Mouse (Mus musculus): Measurements from ENCODE around the gene Slc25a25. TPM values are rescaled to one million over a fixed set of nuclear protein-coding genes. Genes with fewer than 3 reads are reported as not detected.
"Not testable (repeated sequence)": the region's sequence is repeated elsewhere in the genome, so short reads cannot be mapped to it uniquely, and the experiment has no call there.

Slc25a25 gene
- 40.0 TPM in 2 replicates for polyA plus RNA-seq (2016; fragmentation: Nextera tagmentation; extraction: Ambion mirVana)

DNA sequence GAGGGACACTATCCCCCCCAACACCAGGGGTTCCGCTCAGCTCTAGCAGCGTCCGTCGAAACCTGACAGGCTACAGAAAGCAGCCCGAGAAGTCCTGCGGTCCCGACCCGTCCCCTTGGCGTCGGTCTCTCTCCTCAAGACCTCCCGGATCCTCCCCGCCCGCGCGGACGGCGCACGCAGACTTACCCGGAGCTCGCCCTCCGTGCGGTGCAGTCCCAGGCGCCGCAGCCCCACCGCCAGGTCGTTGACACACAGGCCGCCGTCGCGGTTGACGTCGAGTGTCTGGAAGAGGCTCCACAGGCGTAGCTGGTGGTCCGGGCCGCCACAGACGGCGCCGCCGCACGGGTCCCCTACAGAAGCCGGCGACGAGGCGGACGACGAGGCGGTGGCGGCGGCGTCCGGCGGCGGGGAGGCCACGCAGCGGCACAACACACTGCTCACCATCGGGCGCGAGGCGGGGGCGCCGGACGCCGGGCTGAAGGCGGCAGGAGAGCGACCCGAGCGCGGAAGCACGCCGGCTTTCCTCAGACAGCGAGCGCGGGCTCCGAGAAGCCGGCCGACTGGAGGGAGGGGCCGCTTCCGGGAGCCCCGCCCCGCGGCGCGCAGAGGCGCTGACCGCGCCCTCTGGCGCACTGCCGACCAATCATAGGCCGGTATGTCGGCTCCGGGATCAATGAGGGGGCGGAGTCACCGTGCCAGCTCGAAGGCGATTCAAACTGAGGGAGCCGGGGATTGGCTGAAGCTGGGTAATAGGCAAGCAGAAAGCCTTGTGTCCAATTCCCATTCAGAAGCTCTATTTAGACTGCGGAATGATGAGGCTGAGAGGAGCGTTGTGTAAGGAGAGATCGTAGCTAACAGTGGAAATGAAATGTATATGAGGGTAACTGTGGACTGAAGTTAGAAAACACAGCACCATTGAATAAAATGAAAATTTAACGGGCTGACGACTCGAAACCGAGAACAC, at the start of gene Slc25a25:
Slc25a25 (minus strand) TSS at position 565 of the 964 bp plus-strand sequence.
- H3K9me3 ChIP-seq: no peaks in the 10 kb centered on the region
- ATAC-seq (ENCODE audit: low FRiP score, low read depth): peak; percentile 89
- peak within 1 kb of the TSS; percentile 82 for H3K4me3 ChIP-seq

DNA sequence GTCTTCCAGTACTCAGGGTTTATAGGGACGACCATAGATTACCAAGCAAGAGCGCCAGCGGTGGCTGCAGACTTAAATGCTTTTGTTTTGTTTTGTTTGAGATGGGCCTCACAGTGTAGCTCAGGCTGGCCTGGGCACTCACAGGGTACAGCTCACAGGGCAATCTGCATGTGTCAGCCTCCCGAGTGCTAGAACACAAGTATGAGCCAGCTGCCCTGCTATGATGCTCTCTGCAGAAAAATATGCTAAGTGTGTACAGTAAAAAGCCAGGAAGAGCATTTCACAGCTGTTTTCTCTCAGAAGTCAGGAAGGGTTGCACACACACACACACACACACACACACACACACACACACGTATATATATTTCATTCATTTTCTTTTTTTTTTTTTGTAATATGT, 49.2 kb upstream of the Slc25a25 start:
- no peaks in the 10 kb centered on the region for H3K36me3 ChIP-seq
- H3K27me3 ChIP-seq: no peaks in the 10 kb centered on the region
- H3K9me3 ChIP-seq: no peaks in the 10 kb centered on the region
- ATAC-seq (ENCODE audit: low FRiP score, low read depth): no peak
- no peak overlapping the region for H3K27ac ChIP-seq (replicated peaks)
- no peaks in the 10 kb centered on the region for H3K4me1 ChIP-seq
- WGBS: 82% methylated on average over 5 of the region's 5 CpGs
- no peak overlapping the region for H3K4me2 ChIP-seq (replicated peaks)
- no peak overlapping the region for H3K4me3 ChIP-seq
- H3K9ac ChIP-seq (replicated peaks): no peak overlapping the region

More for the DNA sequence above, at the start of gene Slc25a25:
- H3K27ac ChIP-seq (replicated peaks): peak within 1 kb of the TSS; percentile 97
- H3K36me3 ChIP-seq: peaks cover 14% of the 10 kb centered on the region; the same call in 1 of the 2 replicates
- H3K4me2 ChIP-seq (replicated peaks): peak within 1 kb of the TSS; percentile 80
- peaks cover 36% of the 10 kb centered on the region for H3K4me1 ChIP-seq
- under 1% methylated on average over 103 of the region's 103 CpGs for WGBS
- no peaks in the 10 kb centered on the region for H3K27me3 ChIP-seq
- H3K9ac ChIP-seq (replicated peaks): peak within 1 kb of the TSS; percentile 85

DNA sequence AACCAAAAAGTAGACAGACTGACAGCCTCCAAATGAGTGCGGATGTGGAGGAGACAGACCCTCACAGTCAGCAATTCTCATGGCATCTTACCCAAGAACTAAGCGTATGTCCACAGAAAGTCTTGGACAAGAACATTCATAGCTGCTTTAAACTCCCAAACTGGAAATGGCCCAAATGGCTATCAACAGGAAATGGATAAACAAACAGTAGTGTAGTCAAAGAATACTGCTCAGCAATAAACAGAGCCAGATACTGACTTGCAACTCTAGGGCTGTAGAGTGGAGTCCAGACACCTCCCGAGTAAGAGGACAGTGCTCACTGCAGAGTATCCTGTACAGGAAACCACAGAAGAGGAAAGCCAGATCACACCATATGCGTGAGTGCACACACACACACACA, 48.1 kb upstream of the Slc25a25 start:
- no peaks in the 10 kb centered on the region; the same call in 1 of the 2 replicates for H3K27me3 ChIP-seq
- H3K4me2 ChIP-seq (replicated peaks): no peak overlapping the region
- no peak overlapping the region for H3K4me3 ChIP-seq
- H3K9ac ChIP-seq (replicated peaks): no peak overlapping the region
- no peak for ATAC-seq (ENCODE audit: low FRiP score, low read depth)
- H3K4me1 ChIP-seq: no peaks in the 10 kb centered on the region
- no peak overlapping the region for H3K27ac ChIP-seq (replicated peaks)
- H3K9me3 ChIP-seq: no peaks in the 10 kb centered on the region
- WGBS: 95% methylated on average over 4 of the region's 4 CpGs
- no peaks in the 10 kb centered on the region for H3K36me3 ChIP-seq

GRCm38 (mm10) chr2:32496190-32496589, 44.9 kb upstream of the Slc25a25 start:
- no peak overlapping the region for H3K27ac ChIP-seq (replicated peaks)
- WGBS: 74% methylated on average over 5 of the region's 5 CpGs

DNA sequence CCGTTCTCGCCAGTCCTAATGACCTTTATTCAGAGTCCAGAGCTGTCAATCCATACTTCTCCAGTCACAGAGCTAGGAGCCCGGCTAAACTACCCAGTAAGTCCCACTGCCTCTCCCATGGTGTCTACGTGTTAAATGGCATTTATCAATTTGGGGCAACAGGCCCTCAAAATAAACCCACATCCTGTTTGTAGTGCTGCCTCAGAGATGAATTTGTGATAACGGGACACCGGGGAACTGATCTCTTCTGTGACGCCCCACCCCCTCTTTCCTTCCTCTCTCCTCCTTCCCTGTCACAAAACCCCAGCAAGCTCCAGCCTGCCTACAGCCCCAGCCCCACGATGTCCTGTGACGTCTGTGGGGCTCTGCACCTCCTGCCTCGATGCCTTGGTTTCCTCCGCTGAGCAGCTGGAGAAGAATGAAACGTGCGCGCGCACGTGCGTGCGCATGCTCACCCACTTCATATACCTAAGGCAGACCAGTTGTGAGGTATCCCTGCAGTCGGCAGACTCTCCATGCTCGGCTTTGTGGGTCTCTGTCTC, 44.0 kb upstream of the Slc25a25 start:
- WGBS: 86% methylated on average over 20 of the region's 20 CpGs
- no peak overlapping the region for H3K27ac ChIP-seq (replicated peaks)

More at GRCm38 (mm10) chr2:32496190-32496589, 44.9 kb upstream of the Slc25a25 start:
- no peaks in the 10 kb centered on the region; the same call in 1 of the 2 replicates for H3K27me3 ChIP-seq
- H3K4me1 ChIP-seq: no peaks in the 10 kb centered on the region
- H3K4me2 ChIP-seq (replicated peaks): no peak overlapping the region
- no peak for ATAC-seq (ENCODE audit: low FRiP score, low read depth)
- H3K9me3 ChIP-seq: no peaks in the 10 kb centered on the region
- H3K4me3 ChIP-seq: no peak overlapping the region
- no peaks in the 10 kb centered on the region for H3K36me3 ChIP-seq
- H3K9ac ChIP-seq (replicated peaks): no peak overlapping the region

DNA sequence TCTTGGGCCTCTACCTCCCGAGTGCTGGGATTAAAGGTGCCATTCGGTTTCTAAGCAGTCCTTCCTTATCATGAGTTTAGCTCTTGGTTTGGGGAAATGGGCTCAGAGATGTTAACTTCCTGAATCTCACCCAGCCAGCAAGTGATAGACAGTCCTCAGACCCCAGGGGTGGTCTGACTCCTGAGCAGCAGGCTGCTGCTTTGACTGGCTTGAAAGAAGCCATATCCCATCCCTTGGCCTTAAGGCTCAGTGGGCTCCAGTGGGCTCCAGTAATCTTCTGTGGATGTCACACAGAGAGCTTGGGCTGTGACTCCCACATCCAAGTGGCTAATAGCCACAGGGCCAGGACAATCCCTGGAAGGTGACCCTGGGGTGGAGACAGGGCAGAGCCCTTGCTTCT, 43.3 kb upstream of the Slc25a25 start:
- Histone ChIP-seq H3K27me3 (no peaks in the 10 kb centered on the region; the same call in 1 of the 2 replicates), H3K27ac (replicated peaks) (no peak overlapping the region), H3K9me3 (no peaks in the 10 kb centered on the region), H3K9ac (replicated peaks) (no peak overlapping the region), H3K4me3 (no peak overlapping the region), H3K4me2 (replicated peaks) (no peak overlapping the region), H3K4me1 (no peaks in the 10 kb centered on the region), H3K36me3 (no peaks in the 10 kb centered on the region)
- no peak for ATAC-seq (ENCODE audit: low FRiP score, low read depth)
- 62% methylated on average over 2 of the region's 2 CpGs for WGBS

More for the DNA sequence above, 44.0 kb upstream of the Slc25a25 start:
- Histone ChIP-seq H3K36me3 (no peaks in the 10 kb centered on the region), H3K4me1 (no peaks in the 10 kb centered on the region), H3K9me3 (no peaks in the 10 kb centered on the region), H3K4me3 (no peak overlapping the region), H3K9ac (replicated peaks) (no peak overlapping the region), H3K4me2 (replicated peaks) (no peak overlapping the region), H3K27me3 (no peaks in the 10 kb centered on the region; the same call in 1 of the 2 replicates)
- ATAC-seq (ENCODE audit: low FRiP score, low read depth): no peak

DNA sequence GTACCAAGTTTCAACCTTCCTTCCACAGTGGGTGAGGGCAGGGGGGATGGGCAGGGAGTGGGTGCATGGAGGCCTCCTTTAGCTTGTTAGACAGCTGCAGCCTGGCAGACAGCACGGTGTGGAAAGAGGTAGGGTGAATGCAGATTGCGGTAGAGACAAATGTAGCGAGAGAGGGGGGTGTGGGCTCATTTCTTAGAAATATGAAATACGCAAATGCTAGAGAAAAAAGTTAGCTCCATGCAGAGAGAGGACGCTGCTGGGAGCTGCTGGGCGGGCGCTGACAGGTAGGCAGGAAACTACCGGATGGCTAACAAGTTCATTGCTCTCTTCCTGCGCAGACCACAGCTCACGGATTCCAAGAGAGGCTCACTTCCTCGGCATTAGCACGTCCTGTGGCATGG, 42.1 kb upstream of the Slc25a25 start:
- Histone ChIP-seq H3K36me3 (no peaks in the 10 kb centered on the region), H3K27me3 (no peaks in the 10 kb centered on the region; the same call in 1 of the 2 replicates), H3K9ac (replicated peaks) (no peak overlapping the region), H3K4me1 (no peaks in the 10 kb centered on the region), H3K4me2 (replicated peaks) (no peak overlapping the region), H3K9me3 (no peaks in the 10 kb centered on the region), H3K4me3 (no peak overlapping the region), H3K27ac (replicated peaks) (no peak overlapping the region)
- WGBS: 79% methylated on average over 12 of the region's 12 CpGs
- ATAC-seq (ENCODE audit: low FRiP score, low read depth): no peak

DNA sequence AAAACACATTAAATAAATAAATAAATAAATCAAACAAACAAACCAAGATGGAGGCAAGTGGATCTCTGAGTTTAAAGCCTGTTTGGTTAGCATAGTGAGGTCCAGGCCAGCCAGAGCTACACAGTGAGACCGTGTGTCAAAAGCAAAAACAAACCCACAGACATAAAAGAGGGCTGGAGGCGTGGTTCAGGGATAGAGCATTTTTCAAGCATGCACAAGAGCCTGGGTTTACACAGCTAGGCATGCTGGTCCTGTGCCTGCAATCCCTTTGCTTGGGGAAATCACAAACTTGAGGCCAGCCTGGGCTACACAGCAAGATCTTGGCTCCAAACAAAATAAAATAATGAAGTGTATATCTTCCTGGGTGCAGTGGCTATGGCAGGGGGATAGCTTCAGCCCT, 41.4 kb upstream of the Slc25a25 start:
- 63% methylated on average over 2 of the region's 2 CpGs for WGBS
- no peaks in the 10 kb centered on the region for H3K36me3 ChIP-seq
- H3K4me2 ChIP-seq (replicated peaks): no peak overlapping the region
- H3K9ac ChIP-seq (replicated peaks): no peak overlapping the region
- H3K4me1 ChIP-seq: no peaks in the 10 kb centered on the region
- no peak for ATAC-seq (ENCODE audit: low FRiP score, low read depth)
- H3K9me3 ChIP-seq: no peaks in the 10 kb centered on the region
- H3K27ac ChIP-seq (replicated peaks): no peak overlapping the region
- H3K27me3 ChIP-seq: no peaks in the 10 kb centered on the region; the same call in 1 of the 2 replicates
- H3K4me3 ChIP-seq: no peak overlapping the region

DNA sequence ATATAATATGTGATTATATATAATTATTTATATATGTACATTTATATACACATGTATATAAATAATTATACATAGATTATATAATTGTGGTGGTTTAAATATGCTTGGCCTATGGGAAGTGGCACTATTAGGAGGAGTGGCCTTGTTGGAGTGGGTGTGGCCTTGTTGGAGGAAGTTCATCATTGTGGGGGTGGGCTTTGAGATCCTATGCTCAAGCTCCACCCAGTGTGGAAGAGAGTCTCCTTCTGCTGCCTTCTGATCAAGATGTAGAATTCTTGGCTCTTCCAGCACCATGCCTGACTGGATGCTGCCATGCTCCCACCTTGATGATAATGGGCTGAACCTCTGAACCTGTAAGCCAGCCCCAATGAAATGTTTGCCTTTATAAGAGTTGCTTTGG, 39.5 kb upstream of the Slc25a25 start:
- H3K9me3 ChIP-seq; H3K4me3 ChIP-seq; H3K27me3 ChIP-seq; ATAC-seq (ENCODE audit: low FRiP score, low read depth); H3K4me1 ChIP-seq; H3K9ac ChIP-seq (replicated peaks); H3K27ac ChIP-seq (replicated peaks); H3K4me2 ChIP-seq (replicated peaks); H3K36me3 ChIP-seq: not testable (repeated sequence)

- H3K4me2 ChIP-seq (replicated peaks): no peak overlapping the region
- ATAC-seq (ENCODE audit: low FRiP score, low read depth): peak; percentile 47
- H3K4me3 ChIP-seq: no peak overlapping the region
- no peaks in the 10 kb centered on the region for H3K4me1 ChIP-seq
- no peak overlapping the region for H3K9ac ChIP-seq (replicated peaks)
- H3K27ac ChIP-seq (replicated peaks): no peak overlapping the region
- H3K27me3 ChIP-seq: no peaks in the 10 kb centered on the region
- no peaks in the 10 kb centered on the region for H3K36me3 ChIP-seq
- 2% methylated on average over 5 of the region's 5 CpGs for WGBS
- no peaks in the 10 kb centered on the region for H3K9me3 ChIP-seq
Measured at GRCm38 (mm10) chr2:32488679-32489078, 37.4 kb upstream of the Slc25a25 start.

DNA sequence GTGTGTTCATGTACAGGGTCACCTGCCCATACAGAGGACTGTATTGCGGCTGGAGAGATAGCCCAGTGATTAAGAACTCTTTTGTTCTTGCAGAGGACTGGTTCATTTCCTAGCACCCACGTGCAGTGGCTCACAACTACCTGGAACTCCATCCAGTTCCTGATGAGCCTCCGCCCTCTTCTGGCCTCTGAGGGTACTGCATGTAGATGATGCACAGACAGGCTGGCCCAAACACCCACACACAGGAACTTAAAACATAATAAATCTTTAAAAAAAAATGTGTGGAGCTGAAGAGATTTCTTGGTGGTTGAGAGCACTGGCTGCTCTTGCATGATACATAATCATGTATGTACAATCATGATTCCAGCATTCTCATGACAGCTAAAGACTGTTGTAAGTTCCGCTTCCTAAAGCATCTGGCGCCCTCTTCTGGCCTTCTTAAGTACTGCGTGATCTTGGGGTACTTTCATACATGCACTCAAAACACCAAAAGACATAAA, 35.9 kb upstream of the Slc25a25 start:
- Histone ChIP-seq H3K27ac (replicated peaks) (no peak overlapping the region), H3K36me3 (no peaks in the 10 kb centered on the region)
- peak; percentile 23; the same call in 1 of the 2 replicates for ATAC-seq (ENCODE audit: low FRiP score, low read depth)

DNA sequence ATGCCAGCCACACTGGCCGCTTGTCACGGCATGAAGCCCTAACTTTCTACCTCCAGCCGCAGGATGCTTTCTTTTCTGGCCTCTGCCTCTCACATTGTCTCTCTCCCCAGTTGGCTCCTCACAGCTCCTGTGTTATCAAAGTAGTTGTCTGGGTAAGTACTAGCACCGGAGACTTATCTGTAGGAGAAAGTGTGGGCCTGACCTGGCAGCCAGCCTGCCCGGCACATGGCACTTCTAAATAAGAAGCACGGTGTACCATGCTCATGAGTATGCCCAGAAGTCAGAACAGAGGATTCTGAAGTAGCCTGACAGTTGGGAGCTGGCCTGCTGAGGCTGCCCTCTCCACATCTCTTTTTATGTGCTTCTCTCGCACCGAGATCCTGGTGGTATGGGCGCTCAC, 34.9 kb upstream of the Slc25a25 start:
- no peak overlapping the region for H3K27ac ChIP-seq (replicated peaks)
- H3K9me3 ChIP-seq: no peaks in the 10 kb centered on the region
- no peak for ATAC-seq (ENCODE audit: low FRiP score, low read depth)
- H3K36me3 ChIP-seq: no peaks in the 10 kb centered on the region
- WGBS: 91% methylated on average over 9 of the region's 9 CpGs
- no peaks in the 10 kb centered on the region for H3K4me1 ChIP-seq
- no peaks in the 10 kb centered on the region for H3K27me3 ChIP-seq
- H3K9ac ChIP-seq (replicated peaks): no peak overlapping the region
- no peak overlapping the region for H3K4me2 ChIP-seq (replicated peaks)
- no peak overlapping the region for H3K4me3 ChIP-seq

More for the DNA sequence above, 35.9 kb upstream of the Slc25a25 start:
- Histone ChIP-seq H3K4me1 (no peaks in the 10 kb centered on the region), H3K4me2 (replicated peaks) (no peak overlapping the region), H3K9ac (replicated peaks) (no peak overlapping the region), H3K4me3 (no peak overlapping the region), H3K9me3 (no peaks in the 10 kb centered on the region), H3K27me3 (no peaks in the 10 kb centered on the region)
- 6% methylated on average over 6 of the region's 6 CpGs for WGBS

All from midbrain, embryonic 12.5 days (tissue).